Mouse (Mus musculus): ENCODE results near the gene Gm20696.

DNA sequence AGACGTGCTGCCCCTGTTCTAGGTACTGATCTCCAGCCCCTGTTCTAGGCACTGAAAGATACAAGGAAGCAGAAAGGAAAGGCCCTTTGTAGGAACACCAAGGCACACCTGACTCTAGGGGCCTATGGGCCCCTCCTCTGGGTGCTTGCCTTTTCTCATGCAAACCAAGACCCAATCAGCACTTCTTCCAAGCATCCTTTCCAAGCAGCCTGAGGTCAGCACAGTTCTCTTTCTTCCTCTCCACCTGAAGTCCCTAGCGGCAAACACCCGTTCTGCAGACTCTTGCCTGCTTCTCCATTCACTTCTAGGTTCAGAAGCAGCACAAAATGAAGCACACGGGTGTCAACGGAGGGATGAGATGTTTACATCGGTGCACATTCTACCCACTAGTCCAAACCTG lies 48.6 kb upstream of the Gm20696 start:
- TF ChIP-seq GATA1 (IDR thresholded peaks at IDR 0.05; ENCODE audit: borderline replicate concordance, low read length): no peak
- TF ChIP-seq CTCF (IDR thresholded peaks at IDR 0.05; ENCODE audit: low read depth, low read length): no peak

All from G1E (cell line).